Mouse (Mus musculus): ENCODE measurements around the gene Ccnt1.

GRCm38 (mm10) chr15:98614551-98614950 lies 43.8 kb upstream of the Ccnt1 start:
- TF ChIP-seq CTCF (IDR thresholded peaks at IDR 0.05; ENCODE audit: low read depth) (no peak), EP300 (optimal IDR thresholded peaks at IDR 0.05) (no peak)
